Mouse (Mus musculus): ENCODE measurements around the gene Coro6.

GRCm38 (mm10) chr11:77463786-77464185 lies 1.6 kb downstream of the Coro6 start:
- TF ChIP-seq CTCF (conservative IDR thresholded peaks at IDR 0.05; ENCODE audit: insufficient read depth, insufficient read length, low read depth, low read length) (no peak), POLR2A (IDR thresholded peaks at IDR 0.05; ENCODE audit: low read depth, low read length) (no peak)

All from kidney, adult 2 months (tissue).